Mouse (Mus musculus): Measurements from ENCODE around the gene Hmgb1. TPM values are rescaled to one million over a fixed set of nuclear protein-coding genes. Genes with fewer than 3 reads are reported as not detected.

Hmgb1 gene
- polyA plus RNA-seq (2017; shearing (Covaris generic)), result 218 TPM

GRCm38 (mm10) chr5:149184104-149184843, at the start of gene Hmgb1, which contains the start of gene Uspl1:
TSS of gene Hmgb1 (minus strand) at chr5:149184489.
TSS of gene Uspl1 (plus strand) at chr5:149184350.

Other genes with a start within 250 kb of the Hmgb1 start
- gene Gm42791, start 189.3 kb downstream of the Hmgb1 start, polyA plus RNA-seq (2017; shearing (Covaris generic)), result 2.0 TPM
- gene Uspl1, start 139 bp downstream of the Hmgb1 start, polyA plus RNA-seq (2017; shearing (Covaris generic)), result 45.4 TPM
- 0.59 TPM for gene Alox5ap, start 80.3 kb upstream of the Hmgb1 start, polyA plus RNA-seq (2017; shearing (Covaris generic))
- gene Medag, start 227.3 kb upstream of the Hmgb1 start, polyA plus RNA-seq (2017; shearing (Covaris generic)), result 3.2 TPM